Mouse (Mus musculus) limb, embryonic 12.5 days (tissue): ENCODE measurements at regions not wholly inside any gene's neighbourhood (a gene's known extent, or its start where the extent isn't known, plus 50 kb on each side); places are given as distances from the start of the nearest gene placed in this dataset.

Source experiments
- ATAC-seq: fragments of 200-750 bp; cut with Nextera tagmentation; 2 replicates; pipeline ENCODE4 v1.8.0; 2017; ENCODE audit warnings: low read depth, moderate TSS enrichment; ENCODE audit not compliant: insufficient number of reproducible peaks, insufficient read depth, low FRiP score, low TSS enrichment
- H3K27ac ChIP-seq: fragments of 300-500 bp; sonication (generic); 2 replicates; pipeline ENCODE4 v1.5.1; 2016; ENCODE audit warnings: mild to moderate bottlenecking, moderate library complexity
- H3K27me3 ChIP-seq: fragments of 300-500 bp; sonication (generic); 2 replicates; pipeline ENCODE4 v1.6.1; 2016; ENCODE audit warnings: mild to moderate bottlenecking, moderate library complexity
- H3K36me3 ChIP-seq: fragments of 300-500 bp; sonication (generic); 2 replicates; pipeline ENCODE4 v1.6.1; 2016; ENCODE audit warnings: mild to moderate bottlenecking, moderate library complexity
- H3K4me1 ChIP-seq: fragments of 300-500 bp; sonication (generic); replicated peaks from 2 replicates; pipeline ENCODE4 v1.6.1; 2016
- H3K4me2 ChIP-seq: fragments of 300-500 bp; sonication (generic); 2 replicates; pipeline ENCODE4 v1.6.1; 2016; ENCODE audit warnings: mild to moderate bottlenecking, moderate library complexity
- H3K4me3 ChIP-seq: fragments of 300-500 bp; sonication (generic); replicated peaks from 2 replicates; pipeline ENCODE4 v1.5.1; 2016; ENCODE audit warnings: mild to moderate bottlenecking
- H3K9ac ChIP-seq: fragments of 300-500 bp; sonication (generic); replicated peaks from 2 replicates; pipeline ENCODE4 v1.6.1; 2016; ENCODE audit warnings: mild to moderate bottlenecking, moderate library complexity
- H3K9me3 ChIP-seq: fragments of 300-500 bp; sonication (generic); 2 replicates; pipeline ENCODE4 v1.6.1; 2016; ENCODE audit warnings: mild to moderate bottlenecking, moderate library complexity
- whole genome bisulfite sequencing: fragments of 180-500 bp; shearing (Covaris S2); methylation state at CpG from one replicate; pipeline ENCODE4 v1.1.7; 2016; 5-methylcytosine and 5-hydroxymethylcytosine counted together

DNA sequence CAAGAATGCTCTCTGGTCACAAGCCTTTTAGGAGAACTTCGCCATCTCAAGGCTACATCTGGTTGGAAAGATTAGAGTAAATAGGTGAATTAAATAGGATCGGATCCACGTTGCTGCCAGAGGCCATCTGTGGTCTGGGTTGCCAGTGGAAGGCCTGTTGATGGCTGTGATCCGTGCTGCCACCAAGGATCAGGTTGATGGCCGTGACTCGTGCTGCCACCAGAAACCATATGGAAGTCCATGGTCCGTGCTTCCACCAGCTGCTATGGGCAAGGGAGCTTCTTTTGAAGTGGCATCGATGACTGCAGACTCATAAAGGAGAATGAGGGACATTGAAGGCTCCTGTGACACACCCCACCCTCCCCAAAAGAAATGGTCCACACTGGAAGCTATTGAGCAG is 79.6 kb downstream of the Atp1a1 start:
- no peak overlapping the region for H3K27ac ChIP-seq
- no peak for ATAC-seq
- H3K9ac ChIP-seq: no peak overlapping the region
- peaks cover 37% of the 10 kb centered on the region for H3K4me1 ChIP-seq
- H3K4me3 ChIP-seq: no peak overlapping the region
- H3K36me3 ChIP-seq: no peaks in the 10 kb centered on the region
- WGBS: 87% methylated on average over 8 of the region's 8 CpGs
- no peaks in the 10 kb centered on the region for H3K27me3 ChIP-seq
- no peak overlapping the region for H3K4me2 ChIP-seq
- no peaks in the 10 kb centered on the region for H3K9me3 ChIP-seq

GRCm38 (mm10) chr3:101524444-101524843 is 80.0 kb downstream of the Atp1a1 start:
- no peak overlapping the region for H3K27ac ChIP-seq
- H3K9me3 ChIP-seq: no peaks in the 10 kb centered on the region
- no peak for ATAC-seq
- H3K4me1 ChIP-seq: peaks cover 34% of the 10 kb centered on the region
- no peak overlapping the region for H3K4me2 ChIP-seq
- no peaks in the 10 kb centered on the region for H3K36me3 ChIP-seq
- no peak overlapping the region for H3K9ac ChIP-seq
- no peaks in the 10 kb centered on the region for H3K27me3 ChIP-seq
- H3K4me3 ChIP-seq: no peak overlapping the region
- WGBS: 77% methylated on average over 6 of the region's 6 CpGs

GRCm38 (mm10) chr3:101523239-101523638 is 81.2 kb downstream of the Atp1a1 start:
- WGBS: 79% methylated on average over 5 of the region's 5 CpGs

DNA sequence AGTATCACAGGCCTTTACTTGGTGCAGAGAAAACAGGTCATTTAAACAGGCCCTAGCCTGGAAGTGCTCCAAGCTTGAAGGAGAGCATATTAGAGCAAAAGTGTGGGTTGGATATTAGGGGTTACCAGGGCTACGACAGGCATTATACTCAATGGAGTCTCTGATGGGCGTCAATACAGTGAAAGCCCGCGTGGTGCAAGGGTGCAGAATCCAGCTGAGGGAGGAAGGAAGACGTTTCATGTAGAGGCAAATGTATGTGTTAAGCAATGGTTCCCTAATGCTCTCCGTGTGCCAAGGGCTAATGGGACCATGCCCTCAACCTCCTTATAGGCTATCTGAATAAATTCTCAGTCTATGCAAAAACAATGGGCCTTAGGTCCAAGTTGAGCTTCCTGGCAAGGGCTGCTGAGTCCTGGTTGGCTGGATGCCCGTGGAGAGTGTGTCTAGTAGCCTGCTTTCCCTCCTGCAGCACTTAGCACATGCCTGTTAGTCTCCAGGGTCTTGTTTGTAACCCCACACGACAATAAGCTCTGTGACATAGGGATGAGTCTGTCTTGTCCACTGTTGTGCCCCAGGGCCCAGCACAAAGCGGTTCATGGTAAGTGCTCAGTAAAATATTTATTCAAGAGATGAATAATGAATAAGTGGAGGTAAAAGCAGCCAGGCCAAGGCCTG is 82.1 kb downstream of the Atp1a1 start:
- Histone ChIP-seq H3K4me3 (no peak overlapping the region), H3K36me3 (no peaks in the 10 kb centered on the region), H3K9ac (no peak overlapping the region), H3K27me3 (no peaks in the 10 kb centered on the region), H3K4me2 (no peak overlapping the region), H3K4me1 (peaks cover 19% of the 10 kb centered on the region), H3K9me3 (no peaks in the 10 kb centered on the region), H3K27ac (no peak overlapping the region)
- 78% methylated on average over 9 of the region's 9 CpGs for WGBS
- ATAC-seq: no peak

More at GRCm38 (mm10) chr3:101523239-101523638, 81.2 kb downstream of the Atp1a1 start:
- Histone ChIP-seq H3K27me3 (no peaks in the 10 kb centered on the region), H3K27ac (no peak overlapping the region), H3K9ac (no peak overlapping the region), H3K4me2 (no peak overlapping the region), H3K4me3 (no peak overlapping the region), H3K9me3 (no peaks in the 10 kb centered on the region), H3K4me1 (peaks cover 22% of the 10 kb centered on the region), H3K36me3 (no peaks in the 10 kb centered on the region)
- no peak for ATAC-seq

DNA sequence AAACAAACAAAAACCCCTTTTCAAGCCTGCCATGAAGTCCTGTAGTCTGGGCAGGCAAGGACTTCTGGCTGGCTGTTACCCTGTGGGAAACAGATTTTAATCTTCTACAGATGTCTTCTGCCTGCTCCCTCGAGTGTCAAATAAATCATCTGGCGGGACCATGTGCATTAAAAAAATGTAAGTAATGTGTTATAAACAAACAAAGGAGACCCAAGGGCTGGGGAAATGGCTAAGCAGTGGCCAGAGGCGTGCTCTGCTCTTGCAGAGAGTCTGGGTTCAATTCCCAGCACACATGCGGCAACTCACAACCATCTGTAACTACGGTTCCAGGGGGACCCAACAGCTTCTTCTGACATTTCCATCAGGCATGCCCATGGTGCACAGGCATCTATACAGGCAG is 83.3 kb downstream of the Atp1a1 start:
- Histone ChIP-seq H3K9ac (no peak overlapping the region), H3K4me3 (no peak overlapping the region), H3K27me3 (no peaks in the 10 kb centered on the region), H3K36me3 (no peaks in the 10 kb centered on the region), H3K9me3 (no peaks in the 10 kb centered on the region), H3K4me2 (no peak overlapping the region), H3K27ac (no peak overlapping the region), H3K4me1 (peaks cover 31% of the 10 kb centered on the region)
- no peak for ATAC-seq
- 48% methylated on average over 5 of the region's 5 CpGs for WGBS

DNA sequence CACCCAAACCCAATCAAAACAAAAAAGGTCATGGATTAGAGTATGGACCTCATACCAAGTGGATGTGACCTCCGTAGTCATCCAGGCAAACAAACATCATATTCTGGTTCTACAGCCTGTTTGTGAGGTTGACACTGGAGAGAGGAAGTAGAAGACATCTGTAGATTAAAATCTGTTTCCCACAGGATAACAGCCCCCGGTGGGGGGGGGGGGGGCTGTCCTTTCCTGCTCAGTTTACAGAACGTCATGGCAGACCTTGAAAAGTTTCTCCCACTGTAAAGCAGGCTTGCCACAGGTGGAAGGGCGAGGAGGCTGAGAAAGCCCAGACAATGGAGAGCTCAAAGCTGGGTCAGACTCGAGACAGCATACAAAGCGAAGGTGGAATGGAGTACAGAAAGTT is 84.4 kb downstream of the Atp1a1 start:
- H3K9ac ChIP-seq: no peak overlapping the region
- H3K36me3 ChIP-seq: no peaks in the 10 kb centered on the region
- WGBS: 77% methylated on average over 6 of the region's 6 CpGs
- no peaks in the 10 kb centered on the region for H3K27me3 ChIP-seq
- H3K4me1 ChIP-seq: peaks cover 31% of the 10 kb centered on the region
- no peaks in the 10 kb centered on the region for H3K9me3 ChIP-seq
- no peak overlapping the region for H3K4me2 ChIP-seq
- ATAC-seq: no peak
- no peak overlapping the region for H3K27ac ChIP-seq
- no peak overlapping the region for H3K4me3 ChIP-seq

- Histone ChIP-seq H3K4me1 (peaks cover 31% of the 10 kb centered on the region), H3K9ac (no peak overlapping the region), H3K9me3 (no peaks in the 10 kb centered on the region), H3K36me3 (no peaks in the 10 kb centered on the region), H3K27ac (no peak overlapping the region), H3K4me3 (no peak overlapping the region), H3K4me2 (no peak overlapping the region), H3K27me3 (no peaks in the 10 kb centered on the region)
- ATAC-seq: no peak
- 90% methylated on average over 5 of the region's 5 CpGs for WGBS
Measured at GRCm38 (mm10) chr3:101519551-101519950, 84.9 kb downstream of the Atp1a1 start.

GRCm38 (mm10) chr3:101518810-101519209 is 85.7 kb downstream of the Atp1a1 start:
- no peak for ATAC-seq
- H3K36me3 ChIP-seq: no peaks in the 10 kb centered on the region
- no peak overlapping the region for H3K4me3 ChIP-seq
- H3K4me1 ChIP-seq: peaks cover 31% of the 10 kb centered on the region
- WGBS: 68% methylated on average over 6 of the region's 6 CpGs
- no peaks in the 10 kb centered on the region for H3K27me3 ChIP-seq
- no peak overlapping the region for H3K9ac ChIP-seq
- H3K4me2 ChIP-seq: no peak overlapping the region
- H3K9me3 ChIP-seq: no peaks in the 10 kb centered on the region
- peak overlapping the region; percentile 26; the same call in 1 of the 2 replicates for H3K27ac ChIP-seq

GRCm38 (mm10) chr3:101517547-101517946 is 86.9 kb downstream of the Atp1a1 start:
- 72% methylated on average over 6 of the region's 6 CpGs for WGBS
- peak overlapping the region; percentile 71; the same call in 1 of the 2 replicates for H3K27ac ChIP-seq
- no peak for ATAC-seq

DNA sequence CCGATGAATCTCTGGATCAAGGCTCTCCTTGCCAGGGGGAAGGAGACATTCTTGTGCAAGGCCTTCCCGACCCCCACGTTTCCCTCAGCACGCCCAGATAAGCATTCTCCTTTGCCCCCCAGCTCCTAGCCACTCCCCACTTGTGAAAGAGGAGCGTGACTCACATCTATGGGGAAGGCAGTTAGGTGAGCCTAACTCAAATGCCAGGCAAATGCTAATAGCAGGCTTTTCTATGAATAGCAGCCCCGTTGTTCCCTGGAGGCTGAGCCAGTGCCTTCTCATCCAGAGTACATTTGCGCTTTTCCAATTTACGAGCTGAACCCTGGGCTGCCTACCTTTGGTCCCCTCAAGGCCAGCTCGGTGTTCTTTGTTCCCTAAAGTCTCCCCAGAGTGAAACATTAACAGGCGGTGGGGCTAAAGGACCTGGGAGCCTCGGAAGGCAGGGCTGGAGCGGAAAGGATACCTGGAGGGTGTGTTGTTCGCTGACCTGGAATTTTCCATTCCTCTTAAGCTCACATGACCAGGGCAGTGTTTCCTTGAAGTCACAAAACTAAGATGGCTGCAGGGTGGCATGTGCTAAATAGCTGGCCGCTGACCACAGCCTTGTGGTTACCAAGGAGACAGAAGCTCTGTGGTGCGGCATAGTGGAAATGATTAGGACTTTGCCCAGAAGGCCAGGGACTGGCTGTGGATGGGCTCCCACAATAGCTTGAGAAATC is 87.5 kb downstream of the Atp1a1 start:
- Histone ChIP-seq H3K36me3 (no peaks in the 10 kb centered on the region), H3K9me3 (no peaks in the 10 kb centered on the region), H3K4me3 (no peak overlapping the region), H3K4me2 (no peak overlapping the region; the same call in 1 of the 2 replicates), H3K4me1 (peaks cover 26% of the 10 kb centered on the region), H3K27me3 (no peaks in the 10 kb centered on the region), H3K9ac (no peak overlapping the region), H3K27ac (peak overlapping the region; percentile 71)
- ATAC-seq: no peak; the same call in 1 of the 2 replicates
- WGBS: 52% methylated on average over 15 of the region's 15 CpGs

More at GRCm38 (mm10) chr3:101517547-101517946, 86.9 kb downstream of the Atp1a1 start:
- Histone ChIP-seq H3K36me3 (no peaks in the 10 kb centered on the region), H3K27me3 (no peaks in the 10 kb centered on the region), H3K4me1 (peaks cover 30% of the 10 kb centered on the region), H3K4me2 (no peak overlapping the region), H3K9me3 (no peaks in the 10 kb centered on the region), H3K4me3 (no peak overlapping the region), H3K9ac (no peak overlapping the region)

DNA sequence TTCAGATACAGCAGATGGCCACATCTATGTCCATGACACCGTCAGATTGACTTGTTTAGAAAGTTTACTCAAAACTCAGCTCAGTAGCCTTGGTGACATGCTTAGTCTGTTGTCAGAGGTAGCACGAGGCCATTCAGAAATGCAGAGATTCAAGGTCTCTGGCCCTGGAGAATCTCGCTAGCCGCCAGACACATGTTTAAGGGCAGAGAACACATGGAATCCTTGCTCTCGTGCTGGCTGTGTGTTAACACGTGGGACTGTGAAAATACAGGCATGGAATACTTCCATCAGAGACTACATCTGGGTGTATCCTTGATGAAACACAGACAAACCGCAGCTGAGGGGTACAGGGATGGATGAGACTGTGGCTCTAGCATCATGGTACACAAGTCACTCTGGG is 88.9 kb downstream of the Atp1a1 start:
- H3K4me3 ChIP-seq: no peak overlapping the region
- H3K9ac ChIP-seq: no peak overlapping the region
- ATAC-seq: no peak
- no peaks in the 10 kb centered on the region for H3K9me3 ChIP-seq
- no peak overlapping the region for H3K4me2 ChIP-seq
- H3K4me1 ChIP-seq: peaks cover 19% of the 10 kb centered on the region
- no peaks in the 10 kb centered on the region for H3K27me3 ChIP-seq
- H3K27ac ChIP-seq: no peak overlapping the region
- 90% methylated on average over 7 of the region's 7 CpGs for WGBS
- no peaks in the 10 kb centered on the region for H3K36me3 ChIP-seq
